Mouse (Mus musculus): ENCODE results near the gene Man1a2. TPM values are rescaled to one million over a fixed set of nuclear protein-coding genes. Genes with fewer than 3 reads are reported as not detected.

Gene Man1a2
- polyA plus RNA-seq (2015; fragmentation: Nextera tagmentation; extraction: Ambion mirVana): 36.2 and 43.0 TPM in 2 replicates

- under 1% methylated on average over 81 of the region's 92 CpGs for WGBS
Observed at GRCm38 (mm10) chr3:100685087-100685762, at the start of gene Man1a2. TSS of gene Man1a2 (minus strand) at chr3:100685503.

GRCm38 (mm10) chr3:100734482-100735154 lies 49.3 kb upstream of the Man1a2 start:
- no peaks in the 10 kb centered on the region for H3K4me1 ChIP-seq
- no peak overlapping the region for H3K4me2 ChIP-seq
- H3K27me3 ChIP-seq (replicated peaks): no peaks in the 10 kb centered on the region
- ATAC-seq (replicated peaks): no peak
- no peak overlapping the region for H3K27ac ChIP-seq
- no peaks in the 10 kb centered on the region for H3K9me3 ChIP-seq
- H3K9ac ChIP-seq: no peak overlapping the region
- 53% methylated on average over 12 of the region's 12 CpGs for WGBS
- no peak overlapping the region for H3K4me3 ChIP-seq
- H3K36me3 ChIP-seq (replicated peaks): no peaks in the 10 kb centered on the region

More at GRCm38 (mm10) chr3:100685087-100685762, at the start of gene Man1a2:
- no peaks in the 10 kb centered on the region for H3K27me3 ChIP-seq (replicated peaks)
- peaks cover 33% of the 10 kb centered on the region for H3K4me1 ChIP-seq
- ATAC-seq (replicated peaks): peak; percentile 93
- peak within 1 kb of the TSS; percentile 91 for H3K9ac ChIP-seq
- H3K9me3 ChIP-seq: no peaks in the 10 kb centered on the region
- H3K27ac ChIP-seq: peak within 1 kb of the TSS; percentile 99
- H3K4me3 ChIP-seq: peak within 1 kb of the TSS; percentile 96
- H3K4me2 ChIP-seq: peak within 1 kb of the TSS; percentile 66
- no peaks in the 10 kb centered on the region for H3K36me3 ChIP-seq (replicated peaks)

GRCm38 (mm10) chr3:100731896-100732295 lies 46.6 kb upstream of the Man1a2 start:
- ATAC-seq (replicated peaks): no peak
- no peak overlapping the region for H3K4me3 ChIP-seq
- no peaks in the 10 kb centered on the region for H3K36me3 ChIP-seq (replicated peaks)
- H3K4me2 ChIP-seq: no peak overlapping the region
- 0 out of 2 replicates have a peak, but pooled peaks cover 2% of the 10 kb centered on the region for H3K27me3 ChIP-seq (replicated peaks)
- no peaks in the 10 kb centered on the region for H3K9me3 ChIP-seq
- H3K9ac ChIP-seq: no peak overlapping the region
- H3K27ac ChIP-seq: no peak overlapping the region
- H3K4me1 ChIP-seq: no peaks in the 10 kb centered on the region
- whole genome bisulfite sequencing: 95% methylated on average over 11 of the region's 11 CpGs

- no peak overlapping the region for H3K4me3 ChIP-seq
- no peaks in the 10 kb centered on the region for H3K36me3 ChIP-seq (replicated peaks)
- no peak overlapping the region for H3K4me2 ChIP-seq
- no peak overlapping the region for H3K9ac ChIP-seq
- 0 out of 2 replicates have a peak, but pooled peaks cover 2% of the 10 kb centered on the region for H3K27me3 ChIP-seq (replicated peaks)
- ATAC-seq (replicated peaks): no peak
- H3K4me1 ChIP-seq: no peaks in the 10 kb centered on the region
- 86% methylated on average over 3 of the region's 3 CpGs for WGBS
- H3K9me3 ChIP-seq: no peaks in the 10 kb centered on the region
- no peak overlapping the region for H3K27ac ChIP-seq
Observed at GRCm38 (mm10) chr3:100731347-100731746, 46.0 kb upstream of the Man1a2 start.

GRCm38 (mm10) chr3:100728008-100728712 lies 42.9 kb upstream of the Man1a2 start:
- no peaks in the 10 kb centered on the region for H3K9me3 ChIP-seq
- no peak overlapping the region for H3K27ac ChIP-seq
- H3K27me3 ChIP-seq (replicated peaks): 0 out of 2 replicates have a peak, but pooled peaks cover 2% of the 10 kb centered on the region
- no peak overlapping the region for H3K4me3 ChIP-seq
- no peak overlapping the region for H3K4me2 ChIP-seq
- ATAC-seq (replicated peaks): no peak
- H3K36me3 ChIP-seq (replicated peaks): no peaks in the 10 kb centered on the region
- WGBS: 92% methylated on average over 4 of the region's 4 CpGs
- no peaks in the 10 kb centered on the region for H3K4me1 ChIP-seq
- no peak overlapping the region for H3K9ac ChIP-seq

- no peaks in the 10 kb centered on the region for H3K4me1 ChIP-seq
- no peak overlapping the region for H3K4me3 ChIP-seq
- no peak overlapping the region for H3K9ac ChIP-seq
- no peak overlapping the region for H3K27ac ChIP-seq
- H3K4me2 ChIP-seq: no peak overlapping the region
- H3K36me3 ChIP-seq (replicated peaks): no peaks in the 10 kb centered on the region
- ATAC-seq (replicated peaks): no peak
- no peaks in the 10 kb centered on the region for H3K9me3 ChIP-seq
- 88% methylated on average over 11 of the region's 11 CpGs for WGBS
- H3K27me3 ChIP-seq (replicated peaks): 0 out of 2 replicates have a peak, but pooled peaks cover 2% of the 10 kb centered on the region
Observed at GRCm38 (mm10) chr3:100725960-100726674, 40.8 kb upstream of the Man1a2 start.

GRCm38 (mm10) chr3:100720786-100721300 lies 35.5 kb upstream of the Man1a2 start:
- Histone ChIP-seq H3K4me2 (no peak overlapping the region), H3K4me1 (no peaks in the 10 kb centered on the region), H3K27ac (no peak overlapping the region), H3K36me3 (replicated peaks) (no peaks in the 10 kb centered on the region), H3K9ac (no peak overlapping the region), H3K9me3 (no peaks in the 10 kb centered on the region), H3K4me3 (no peak overlapping the region), H3K27me3 (replicated peaks) (no peaks in the 10 kb centered on the region)
- WGBS: 92% methylated on average over 5 of the region's 5 CpGs
- ATAC-seq (replicated peaks): no peak

- no peak overlapping the region for H3K4me3 ChIP-seq
- no peaks in the 10 kb centered on the region for H3K4me1 ChIP-seq
- H3K4me2 ChIP-seq: no peak overlapping the region
- no peaks in the 10 kb centered on the region for H3K36me3 ChIP-seq (replicated peaks)
- 68% methylated on average over 7 of the region's 7 CpGs for whole genome bisulfite sequencing
- H3K27me3 ChIP-seq (replicated peaks): no peaks in the 10 kb centered on the region
- no peak overlapping the region for H3K27ac ChIP-seq
- no peaks in the 10 kb centered on the region for H3K9me3 ChIP-seq
- no peak for ATAC-seq (replicated peaks)
- H3K9ac ChIP-seq: no peak overlapping the region
Observed at GRCm38 (mm10) chr3:100716241-100716640, 30.9 kb upstream of the Man1a2 start.

GRCm38 (mm10) chr3:100715367-100715766 lies 30.1 kb upstream of the Man1a2 start:
- Histone ChIP-seq H3K36me3 (replicated peaks) (no peaks in the 10 kb centered on the region), H3K9ac (no peak overlapping the region), H3K27me3 (replicated peaks) (no peaks in the 10 kb centered on the region), H3K4me3 (no peak overlapping the region), H3K4me2 (no peak overlapping the region), H3K27ac (no peak overlapping the region), H3K4me1 (no peaks in the 10 kb centered on the region), H3K9me3 (no peaks in the 10 kb centered on the region)
- 74% methylated on average over 4 of the region's 4 CpGs for WGBS
- no peak for ATAC-seq (replicated peaks)

GRCm38 (mm10) chr3:100713142-100714005 lies 28.1 kb upstream of the Man1a2 start:
- H3K4me3 ChIP-seq: no peak overlapping the region
- no peaks in the 10 kb centered on the region for H3K9me3 ChIP-seq
- no peaks in the 10 kb centered on the region for H3K27me3 ChIP-seq (replicated peaks)
- ATAC-seq (replicated peaks): no peak
- H3K4me1 ChIP-seq: no peaks in the 10 kb centered on the region
- H3K27ac ChIP-seq: no peak overlapping the region
- WGBS: 83% methylated on average over 11 of the region's 11 CpGs
- H3K36me3 ChIP-seq (replicated peaks): no peaks in the 10 kb centered on the region
- H3K4me2 ChIP-seq: no peak overlapping the region
- H3K9ac ChIP-seq: no peak overlapping the region

- H3K27me3 ChIP-seq (replicated peaks): no peaks in the 10 kb centered on the region
- no peaks in the 10 kb centered on the region for H3K9me3 ChIP-seq
- no peak overlapping the region for H3K27ac ChIP-seq
- no peak overlapping the region for H3K4me2 ChIP-seq
- 87% methylated on average over 7 of the region's 7 CpGs for WGBS
- no peaks in the 10 kb centered on the region for H3K36me3 ChIP-seq (replicated peaks)
- no peak overlapping the region for H3K4me3 ChIP-seq
- H3K9ac ChIP-seq: no peak overlapping the region
- H3K4me1 ChIP-seq: no peaks in the 10 kb centered on the region
- no peak for ATAC-seq (replicated peaks)
Observed at GRCm38 (mm10) chr3:100712140-100712539, 26.8 kb upstream of the Man1a2 start.

Measured in midbrain, embryonic 15.5 days (tissue).